Mouse (Mus musculus) cerebellum, adult (tissue): ENCODE results near the gene B4galt1.

Experiments used
- ATAC-seq: cut with Nextera tagmentation; 2 replicates; pipeline ENCODE4 v1.9.2; 2017; ENCODE audit warnings: mild to moderate bottlenecking, moderate library complexity, mixed read lengths; ENCODE audit not compliant: insufficient number of reproducible peaks, low FRiP score, low TSS enrichment

B4galt1 gene

DNA sequence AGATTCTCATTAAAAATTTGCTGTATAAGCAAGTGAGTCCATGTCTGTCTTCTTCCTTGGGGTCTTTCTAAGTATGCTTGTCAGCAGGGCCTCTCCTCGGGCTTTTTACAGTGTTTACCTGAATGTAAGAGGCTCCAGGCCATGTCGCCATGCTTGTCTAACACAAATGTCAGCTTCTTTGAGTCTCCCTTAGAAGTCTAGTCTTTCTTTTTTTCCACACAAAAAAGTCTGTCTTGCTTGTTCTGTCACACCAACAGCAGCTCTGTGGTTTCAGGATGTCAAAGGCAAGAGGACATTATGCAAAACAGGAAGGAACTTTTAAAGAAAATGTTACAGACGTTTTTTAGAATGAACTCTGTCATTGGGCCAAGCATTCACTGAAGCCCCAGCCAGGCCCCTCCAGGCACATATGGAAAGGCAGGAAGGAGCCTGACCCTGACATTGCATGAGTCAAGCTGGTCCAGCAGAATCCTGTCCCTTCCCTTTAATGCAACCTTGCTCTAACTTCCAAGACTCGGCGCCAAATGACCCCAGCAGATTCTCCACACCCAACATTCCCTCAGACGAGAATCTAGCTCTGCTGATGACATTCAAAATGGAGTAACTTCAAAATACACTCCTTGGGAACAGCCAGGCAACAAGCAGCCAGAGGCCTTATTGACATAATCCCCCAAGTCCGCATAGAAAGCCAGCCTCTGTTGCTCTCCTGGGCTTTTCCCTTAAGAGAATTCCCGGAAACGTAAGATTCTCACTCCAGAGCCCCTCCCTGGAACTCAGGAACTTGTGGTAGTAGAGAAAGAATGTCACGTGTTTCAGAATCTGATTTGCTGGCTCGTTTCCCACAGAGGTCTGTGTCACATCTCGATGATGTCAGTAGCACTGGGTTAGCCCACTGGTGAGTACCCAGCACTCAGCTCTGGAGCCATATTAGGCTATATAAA is 8.7 kb downstream of the B4galt1 start:
- no peak for ATAC-seq

- no peak for ATAC-seq
Observed at GRCm38 (mm10) chr4:40844251-40844721, 9.5 kb downstream of the B4galt1 start.

DNA sequence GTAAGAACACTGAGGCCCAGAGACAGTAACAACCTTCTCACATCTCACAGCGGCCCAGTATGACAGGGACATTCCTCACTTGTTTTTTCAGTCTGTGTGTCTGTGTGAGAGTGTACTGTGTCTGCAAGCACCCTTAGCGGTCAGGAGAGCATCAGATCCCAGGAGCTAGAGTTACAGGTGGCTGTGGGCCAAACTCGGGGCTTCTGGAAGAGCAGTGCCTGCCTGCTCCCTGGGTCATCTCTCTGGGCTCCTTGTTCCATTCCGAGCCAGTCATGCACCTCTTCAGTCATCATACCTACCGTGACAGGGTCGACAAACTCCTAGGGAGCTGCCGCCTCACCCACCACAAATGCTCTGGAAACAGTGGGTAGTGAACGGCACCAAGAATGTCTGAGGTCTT is 10.1 kb downstream of the B4galt1 start:
- no peak for ATAC-seq

GRCm38 (mm10) chr4:40840448-40840847 is 13.4 kb downstream of the B4galt1 start:
- ATAC-seq: no peak

DNA sequence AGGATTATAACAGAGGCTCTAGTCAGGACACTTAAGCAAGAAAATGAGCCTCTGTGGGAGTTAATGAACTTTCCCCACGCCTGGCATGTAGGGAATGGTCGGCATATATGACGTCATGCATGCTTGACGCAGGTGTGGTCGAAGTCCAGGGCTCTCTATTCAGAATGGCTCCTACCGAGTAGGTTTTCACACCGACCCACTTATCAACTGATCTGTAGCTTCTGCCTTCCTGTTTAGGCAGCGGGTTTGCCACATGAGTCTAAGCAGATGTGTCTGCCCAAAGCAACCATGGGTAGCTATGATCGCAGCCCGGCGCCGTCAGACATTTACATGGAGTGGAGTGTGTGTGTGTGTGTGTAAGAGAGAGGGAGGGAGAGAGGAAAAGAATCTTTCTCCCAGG is 14.6 kb downstream of the B4galt1 start:
- no peak for ATAC-seq

- ATAC-seq: no peak
Observed at GRCm38 (mm10) chr4:40837451-40838285, 16.1 kb downstream of the B4galt1 start.

GRCm38 (mm10) chr4:40837008-40837407 is 16.8 kb downstream of the B4galt1 start:
- ATAC-seq: no peak

- no peak for ATAC-seq
Observed at GRCm38 (mm10) chr4:40834872-40835271, 18.9 kb downstream of the B4galt1 start.

DNA sequence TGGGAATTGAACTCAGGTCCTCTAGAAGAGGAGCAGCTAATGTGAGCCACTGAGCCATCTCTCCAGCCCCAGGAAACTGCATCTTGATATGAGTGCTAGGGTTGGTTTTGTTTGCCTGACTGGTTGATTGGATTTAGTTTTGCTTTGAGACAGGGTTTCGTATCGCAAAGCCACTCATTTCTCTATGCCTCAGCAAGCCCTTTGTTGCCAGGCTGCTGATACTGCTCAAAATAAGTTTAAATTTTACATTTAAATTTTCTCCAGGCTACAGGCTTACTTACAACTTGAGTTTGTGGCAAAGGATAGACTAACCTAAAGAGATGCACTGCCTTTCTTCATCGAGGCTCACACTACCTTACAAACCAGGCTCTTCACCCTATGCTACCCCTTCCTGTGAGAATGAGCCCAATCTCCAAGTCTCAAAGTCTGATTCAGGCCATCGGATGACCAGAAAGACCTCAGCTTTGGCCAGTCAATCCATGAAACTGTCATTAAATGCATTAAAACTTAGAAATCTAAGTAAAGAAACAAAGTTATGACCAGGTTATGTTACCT is 19.5 kb downstream of the B4galt1 start:
- no peak for ATAC-seq

DNA sequence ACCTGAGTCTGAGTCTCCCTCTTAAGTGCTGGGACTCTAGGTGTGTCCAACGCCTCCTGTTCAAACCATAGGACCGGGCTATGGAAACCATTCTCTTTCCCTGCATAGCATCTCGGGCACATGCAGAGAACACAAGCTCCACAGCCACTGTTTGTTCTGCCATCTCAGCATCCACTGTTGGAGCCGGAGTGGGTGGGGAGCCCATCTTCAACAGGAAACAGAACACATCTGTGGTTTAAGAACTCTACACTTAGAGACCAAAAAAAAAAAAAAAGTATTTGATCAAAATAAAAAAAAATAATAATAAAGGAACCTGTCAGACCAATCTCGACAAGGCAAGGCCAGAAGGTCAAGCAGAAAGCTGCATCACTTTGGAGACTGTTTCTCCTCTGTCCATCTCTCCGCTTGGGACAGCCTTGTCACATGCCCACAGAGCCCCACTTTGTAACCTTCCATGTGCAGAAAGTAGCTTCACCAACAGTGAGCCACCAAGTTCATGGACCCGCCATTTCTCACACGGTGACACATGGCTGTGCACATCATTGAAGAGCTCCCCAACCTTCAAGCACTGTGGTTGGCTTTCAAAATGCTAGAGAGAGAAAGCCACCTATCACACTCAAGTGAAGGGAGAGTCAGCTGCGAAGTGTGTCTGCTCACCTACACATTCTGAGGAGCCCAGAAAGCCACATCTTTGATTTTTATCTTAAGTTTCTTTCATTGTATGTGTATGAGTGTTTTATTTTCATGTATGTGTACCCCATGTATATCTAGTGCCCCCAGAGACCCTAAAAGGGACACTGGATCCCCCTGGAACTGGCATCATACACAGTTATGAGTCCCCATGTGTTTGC is 20.2 kb downstream of the B4galt1 start:
- ATAC-seq: no peak

GRCm38 (mm10) chr4:40830530-40830929 is 23.3 kb downstream of the B4galt1 start:
- no peak for ATAC-seq

GRCm38 (mm10) chr4:40829654-40830400 is 24.0 kb downstream of the B4galt1 start:
- no peak for ATAC-seq

GRCm38 (mm10) chr4:40828910-40829309 is 24.9 kb downstream of the B4galt1 start:
- no peak for ATAC-seq

GRCm38 (mm10) chr4:40827926-40828325 is 25.9 kb downstream of the B4galt1 start:
- ATAC-seq: no peak

DNA sequence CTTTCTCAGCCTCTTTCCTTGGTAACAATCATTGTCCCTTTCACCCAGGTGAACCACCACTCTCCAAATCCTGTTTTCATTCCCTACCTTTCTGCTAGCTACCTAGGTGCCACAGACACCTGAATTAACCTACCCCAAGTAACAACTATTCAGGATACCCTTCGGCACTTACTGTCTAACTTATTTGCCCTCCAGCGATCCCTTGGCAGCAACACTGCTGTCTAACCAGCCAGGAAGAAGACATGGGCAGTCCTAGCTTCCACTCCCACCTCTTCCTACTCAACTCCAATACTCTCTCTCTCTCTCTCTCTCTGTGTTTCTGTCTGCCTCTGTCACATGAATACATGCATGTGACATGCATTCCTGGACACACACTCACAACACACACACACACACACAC is 27.0 kb downstream of the B4galt1 start:
- ATAC-seq: no peak

- no peak for ATAC-seq
Observed at GRCm38 (mm10) chr4:40825981-40826380, 27.8 kb downstream of the B4galt1 start.

DNA sequence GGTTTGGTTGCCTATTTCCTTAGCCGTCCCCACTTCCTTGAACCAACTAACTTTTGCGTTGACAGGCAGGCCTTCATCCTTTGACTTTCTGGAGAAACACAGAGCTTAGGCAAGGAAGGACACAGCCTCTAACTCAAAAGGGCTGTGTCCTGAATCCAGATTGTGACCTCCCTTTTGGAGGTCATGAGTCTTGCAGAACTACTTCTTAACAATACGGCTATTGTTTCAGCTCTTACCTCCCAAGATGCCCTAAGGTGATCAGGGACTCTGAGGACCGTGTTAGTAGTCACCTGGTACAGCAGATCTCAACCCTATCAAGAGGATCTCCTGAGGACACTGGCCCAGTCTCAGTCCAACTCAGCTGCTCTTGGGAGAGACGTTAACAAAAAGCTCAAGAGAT is 28.7 kb downstream of the B4galt1 start:
- no peak for ATAC-seq

- ATAC-seq: no peak
Observed at GRCm38 (mm10) chr4:40824505-40824904, 29.3 kb downstream of the B4galt1 start.

GRCm38 (mm10) chr4:40823664-40824063 is 30.1 kb downstream of the B4galt1 start:
- no peak for ATAC-seq
